Mouse (Mus musculus): Measurements from ENCODE around the gene Eif4b.
"Not testable (repeated sequence)": the region's sequence is repeated elsewhere in the genome, so short reads cannot be mapped to it uniquely, and the experiment has no call there.

The Eif4b gene

DNA sequence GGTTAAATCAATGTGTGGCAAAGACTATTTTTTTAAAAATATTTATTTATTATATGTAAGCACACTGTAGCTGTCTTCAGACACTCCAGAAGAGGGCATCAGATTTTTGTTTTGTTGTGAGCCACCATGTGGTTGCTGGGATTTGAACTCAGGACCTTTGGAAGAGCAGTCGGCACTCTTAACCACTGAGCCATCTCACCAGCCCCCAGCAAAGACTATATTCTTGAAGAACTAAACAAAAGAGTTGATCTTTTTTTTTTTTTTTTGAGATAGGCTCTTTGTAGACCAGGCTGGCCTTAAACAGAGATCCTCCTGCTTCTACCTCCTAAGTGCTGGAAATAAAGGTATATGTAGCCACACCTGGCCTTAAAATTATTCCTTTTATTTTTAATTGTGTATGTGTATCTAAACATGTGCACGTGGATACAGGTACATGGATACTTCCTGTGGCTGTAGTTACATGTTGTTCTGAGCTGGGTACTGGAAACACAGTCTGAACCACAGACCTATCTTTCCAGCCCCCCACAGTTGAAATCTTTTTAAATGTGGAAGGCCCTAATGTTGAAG lies 3.6 kb downstream of the Eif4b start:
- no peak for DNase-seq

DNA sequence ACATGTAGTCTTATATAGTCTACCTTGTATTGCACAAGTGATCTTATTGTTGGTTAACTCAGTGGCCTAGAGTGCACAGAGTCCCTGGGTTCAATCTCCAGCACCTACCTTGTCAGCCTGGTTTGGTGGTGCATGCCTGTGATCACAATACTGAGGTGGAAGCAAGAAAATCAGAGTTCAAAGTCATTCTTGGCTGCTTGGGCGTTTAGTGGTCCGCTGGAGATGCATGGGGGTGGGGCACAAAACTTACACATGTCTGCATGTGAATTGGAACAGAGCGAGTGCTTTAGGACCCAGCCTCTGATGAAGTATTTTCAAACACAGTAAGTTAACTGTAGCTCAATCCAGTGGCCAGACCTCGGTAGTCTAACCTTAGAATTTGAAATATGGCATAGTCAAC lies 5.6 kb downstream of the Eif4b start:
- no peak for DNase-seq

DNA sequence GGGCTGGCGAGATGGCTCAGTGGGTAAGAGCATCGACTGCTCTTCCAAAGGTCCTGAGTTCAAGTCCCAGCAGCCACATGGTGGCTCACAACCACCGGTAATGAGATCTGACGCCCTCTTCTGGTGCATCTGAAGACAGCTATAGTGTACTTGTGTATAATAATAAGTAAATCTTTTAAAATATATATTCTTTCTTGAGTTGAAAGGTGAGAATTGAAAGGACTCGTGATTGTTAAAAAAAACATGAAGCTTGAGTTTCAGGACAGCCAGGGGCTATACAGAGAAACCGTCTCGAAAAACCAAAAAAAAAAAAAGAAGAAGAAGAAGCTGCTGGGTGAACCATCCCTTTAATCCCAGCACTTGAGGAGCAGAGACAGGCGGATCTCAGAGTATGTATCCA lies 6.4 kb downstream of the Eif4b start:
- DNase-seq = not testable (repeated sequence)

DNA sequence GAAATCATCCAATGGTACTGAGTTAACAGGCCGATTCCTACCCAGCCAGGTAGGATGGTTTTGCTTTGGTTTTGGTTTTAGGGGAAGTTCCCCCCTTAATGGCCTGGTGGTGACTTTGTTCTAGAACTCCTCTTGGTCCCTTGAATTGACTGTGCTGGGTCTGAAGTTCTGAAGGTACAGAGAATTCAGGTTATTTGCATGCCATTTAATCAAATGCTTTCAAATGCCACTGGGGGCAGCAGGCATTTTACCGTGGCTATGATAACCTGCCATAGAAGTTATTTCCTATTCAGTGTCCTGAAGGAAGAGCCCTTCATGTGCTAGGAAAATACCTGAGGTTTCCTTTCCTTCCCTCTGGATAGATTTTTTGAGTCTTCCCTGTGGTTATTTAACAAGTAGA lies 6.9 kb downstream of the Eif4b start:
- no peak for DNase-seq

DNA sequence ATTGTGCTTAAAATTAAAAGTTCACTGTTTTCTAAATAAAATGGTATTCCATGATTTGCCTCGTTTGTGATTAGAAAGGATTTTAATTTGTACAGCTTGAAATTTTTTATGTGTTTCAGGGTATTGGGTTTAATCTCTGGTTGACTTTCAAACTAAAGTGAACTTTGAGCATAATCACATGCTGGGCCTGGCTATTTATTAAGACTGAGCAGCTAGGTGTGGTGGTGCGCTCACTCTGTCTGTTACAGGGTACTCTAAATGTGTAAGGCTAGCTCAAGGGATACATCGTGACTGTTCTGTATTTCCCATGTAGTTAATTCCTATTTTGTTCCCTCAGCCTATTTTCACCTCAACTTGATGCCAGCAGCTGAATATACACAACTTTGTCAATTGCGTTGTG lies 8.6 kb downstream of the Eif4b start:
- no peak for DNase-seq

DNA sequence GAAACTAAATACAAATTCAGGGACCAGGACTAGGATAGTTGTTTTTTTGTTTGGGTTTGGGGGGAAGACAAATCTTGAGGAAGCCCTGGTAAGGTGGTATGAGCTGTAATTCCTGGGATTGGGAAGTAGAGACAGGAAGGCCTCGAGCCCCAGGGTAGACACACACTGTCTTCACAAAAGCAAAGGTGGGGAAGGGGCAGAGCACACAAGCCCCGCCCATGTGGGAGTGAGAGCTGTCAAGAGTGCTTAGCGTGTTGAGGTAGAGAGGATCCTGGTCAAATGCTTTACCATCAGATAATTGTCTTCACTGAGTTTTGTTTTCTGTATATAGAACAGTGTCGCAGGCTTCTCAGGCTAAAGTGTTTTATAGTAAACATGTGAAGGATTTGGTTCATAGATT lies 9.5 kb downstream of the Eif4b start:
- DNase-seq = no peak

DNA sequence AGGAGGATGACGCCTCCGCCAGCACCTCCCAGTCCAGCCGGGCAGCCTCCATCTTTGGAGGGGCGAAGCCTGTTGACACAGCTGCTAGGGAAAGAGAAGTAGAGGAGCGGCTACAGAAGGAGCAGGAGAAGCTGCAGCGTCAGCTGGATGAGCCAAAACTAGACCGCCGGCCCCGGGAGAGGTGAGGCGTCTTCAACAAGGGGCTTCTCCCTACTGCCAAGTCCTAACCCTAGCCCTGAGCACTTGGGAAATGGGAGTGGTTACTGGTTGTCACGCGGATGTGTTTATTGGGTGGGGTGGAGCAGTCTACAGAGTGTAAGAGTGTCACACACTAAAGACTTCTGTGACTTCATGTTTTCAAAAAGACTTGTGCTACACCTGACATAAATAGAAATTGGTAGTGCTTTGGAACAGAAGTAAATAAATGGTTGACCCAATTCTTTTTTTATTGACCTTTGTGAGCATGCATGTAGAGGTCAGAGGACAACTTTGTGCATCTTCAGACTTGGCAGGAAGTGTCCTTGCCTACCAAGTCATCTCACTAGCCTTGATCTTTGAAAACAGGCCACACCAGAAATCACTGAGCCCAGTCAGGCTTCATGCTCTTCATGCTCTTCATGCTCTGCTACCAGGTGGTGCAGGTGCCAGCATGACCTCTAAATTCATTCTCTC lies 16.5 kb downstream of the Eif4b start:
- DNase-seq = no peak

DNA sequence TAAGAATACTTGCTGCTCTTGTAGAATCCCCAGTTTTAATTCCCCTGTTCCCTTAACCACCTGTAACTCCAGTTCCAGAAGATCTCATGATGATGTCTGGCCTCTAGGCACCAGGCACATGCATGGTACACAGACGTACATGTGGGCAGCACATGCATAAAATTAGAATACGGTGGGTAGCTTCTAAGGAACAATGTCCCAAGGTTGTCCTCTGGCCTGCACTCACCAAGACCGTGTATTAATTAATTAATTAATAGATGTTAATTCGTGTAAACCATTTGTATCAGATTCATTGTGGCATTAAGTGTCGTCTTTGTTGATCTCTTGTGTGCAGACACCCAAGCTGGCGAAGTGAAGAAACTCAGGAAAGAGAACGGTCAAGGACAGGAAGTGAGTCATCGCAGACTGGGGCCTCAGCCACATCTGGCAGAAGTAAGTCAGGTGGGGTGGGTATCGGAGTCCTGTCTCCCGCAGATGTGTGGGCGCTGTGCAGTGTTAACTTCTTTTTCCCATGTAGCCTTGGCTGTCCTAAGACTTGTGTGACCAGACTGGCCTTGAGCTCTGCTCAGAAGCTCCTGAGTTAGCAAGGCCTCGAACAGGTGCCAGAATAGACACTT lies 17.6 kb downstream of the Eif4b start:
- no peak for DNase-seq

DNA sequence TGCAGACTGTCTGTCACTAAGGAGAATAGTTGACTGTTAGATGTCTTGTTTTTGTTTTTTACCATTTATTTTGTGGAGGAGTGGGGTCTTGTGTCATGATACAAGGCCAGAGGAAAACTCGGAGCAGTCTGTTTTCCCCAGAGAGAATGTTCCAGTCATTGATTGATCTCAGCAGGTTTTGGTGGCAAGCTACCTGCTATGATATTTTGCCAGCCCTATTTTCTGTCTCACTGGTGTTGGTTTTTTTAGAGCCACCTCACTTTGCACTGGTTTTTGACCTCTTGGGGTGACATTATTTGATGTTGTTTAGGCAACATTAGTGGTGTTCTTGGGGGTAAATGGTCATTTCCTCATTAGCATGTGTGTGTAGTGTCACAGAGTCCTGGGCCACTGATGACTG lies 18.1 kb downstream of the Eif4b start:
- no peak for DNase-seq

DNA sequence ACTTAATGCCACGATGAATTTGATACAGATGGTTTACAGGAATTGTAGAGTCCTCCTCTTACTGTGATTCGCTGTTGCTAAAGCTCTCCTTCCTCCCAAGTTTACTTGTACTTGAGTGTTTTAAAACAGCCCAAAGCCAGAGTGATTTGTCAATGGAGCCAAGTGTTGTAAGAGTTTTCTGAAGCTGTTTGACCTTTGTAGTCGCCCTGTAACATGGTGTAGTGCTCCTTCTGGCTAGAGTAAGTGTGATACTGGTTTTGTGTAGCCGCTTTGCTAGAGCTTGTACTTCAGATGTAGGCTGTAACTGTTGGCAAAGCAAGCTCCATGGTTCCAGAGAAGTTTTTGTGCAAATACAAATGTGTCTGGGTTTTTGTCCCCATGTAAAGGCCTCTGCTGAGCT lies 18.6 kb downstream of the Eif4b start:
- DNase-seq = no peak

DNA sequence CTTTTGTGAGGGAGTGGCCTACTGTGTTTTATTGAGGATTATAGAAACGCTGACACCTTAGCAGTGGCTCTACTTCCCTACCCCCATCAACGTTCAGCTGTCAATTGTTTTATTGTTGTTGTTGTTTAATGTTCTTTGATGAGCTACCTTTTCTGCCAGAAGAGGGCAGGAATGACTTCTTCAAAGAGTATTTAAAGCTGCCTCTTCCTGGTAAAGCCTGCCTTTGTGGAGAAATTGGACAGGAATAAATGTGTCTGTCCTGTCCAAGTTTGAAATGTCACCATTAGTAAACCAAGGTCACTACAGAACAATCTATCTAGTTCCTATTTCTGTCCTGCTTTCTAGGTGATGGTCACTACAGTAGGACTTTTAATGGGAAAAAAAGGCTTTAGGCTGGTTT lies 20.6 kb downstream of the Eif4b start:
- no peak for DNase-seq

DNA sequence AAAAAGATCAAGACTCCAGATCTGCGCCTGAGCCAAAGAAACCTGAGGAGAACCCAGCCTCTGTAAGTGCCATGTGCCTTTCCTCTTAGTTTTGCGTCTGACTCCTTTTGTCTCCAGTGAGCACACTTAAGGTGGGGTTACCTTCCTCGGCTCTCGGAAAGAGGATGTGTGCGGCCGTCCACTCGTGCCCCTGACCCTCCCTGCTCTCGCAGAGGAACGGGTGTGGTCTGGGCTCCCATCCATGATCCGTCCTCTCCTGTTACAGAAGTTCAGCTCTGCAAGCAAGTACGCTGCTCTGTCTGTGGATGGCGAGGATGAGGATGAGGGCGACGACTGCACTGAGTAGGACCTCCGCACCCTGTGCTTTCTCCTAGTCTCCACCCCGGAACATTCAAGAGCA lies 21.4 kb downstream of the Eif4b start:
- no peak for DNase-seq

DNA sequence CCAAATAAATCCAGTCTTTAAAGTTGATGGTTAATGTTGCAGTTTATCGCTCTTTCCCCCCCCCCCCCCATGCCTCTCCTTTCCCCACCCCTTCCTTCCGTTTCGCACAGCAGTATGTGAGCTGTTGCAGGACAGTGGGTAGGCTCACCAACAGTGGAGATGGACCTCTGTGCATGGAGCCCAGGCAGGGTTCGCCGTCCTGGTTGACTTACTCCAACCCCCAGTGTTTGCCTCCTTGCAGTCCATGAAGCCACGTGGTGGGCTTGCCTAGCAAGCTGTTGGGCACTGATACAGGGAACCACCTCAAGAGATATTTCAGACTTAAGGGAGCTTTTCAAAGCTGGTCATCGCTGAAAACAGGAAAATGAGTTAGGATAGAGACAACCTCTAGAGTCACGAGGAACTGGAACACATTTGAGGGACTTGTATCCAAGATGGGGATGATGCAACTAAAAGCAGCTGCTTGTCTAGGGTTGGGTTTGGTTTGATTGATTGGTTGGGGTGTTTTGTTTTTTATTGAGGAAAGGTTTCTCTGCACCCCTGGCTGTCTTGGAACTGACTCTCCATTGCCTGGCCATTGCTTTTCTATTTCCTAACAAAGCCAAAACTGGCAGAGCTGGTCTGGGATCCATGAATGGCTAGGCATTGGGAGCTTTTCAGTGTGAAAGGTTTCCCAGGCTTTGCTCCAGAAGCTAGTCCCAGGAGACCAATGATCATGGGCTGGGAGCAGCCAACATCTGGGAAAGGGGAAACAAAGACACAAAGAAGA lies 23.8 kb downstream of the Eif4b start:
- DNase-seq = no peak

DNA sequence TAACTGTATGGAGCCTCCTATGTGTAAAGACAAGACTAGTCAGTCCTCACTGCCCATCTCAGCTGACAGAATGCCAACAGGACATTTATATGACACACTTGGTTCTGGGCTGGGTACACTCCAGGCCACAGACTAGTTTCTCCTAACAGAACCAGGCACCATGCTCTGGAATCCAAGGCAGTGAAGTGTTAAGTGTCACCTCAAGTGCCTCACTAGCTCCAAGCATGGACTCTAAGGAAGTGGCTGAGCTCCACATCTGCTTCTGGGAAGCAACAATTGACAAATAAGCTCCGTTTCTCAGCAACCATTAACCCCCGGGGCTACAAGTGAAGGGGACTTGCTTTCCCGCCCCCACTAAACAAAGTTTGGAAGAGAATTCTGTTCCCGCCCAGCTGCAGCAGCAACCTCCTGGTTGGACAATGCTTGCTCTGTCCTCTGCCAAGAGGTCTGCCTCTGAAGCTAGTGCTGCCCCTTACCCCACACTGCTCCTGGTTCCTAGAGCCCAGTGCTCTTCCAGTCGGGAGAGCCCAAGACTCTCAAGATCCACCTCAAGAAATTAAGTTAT lies 24.5 kb downstream of the Eif4b start:
- no peak for DNase-seq

DNA sequence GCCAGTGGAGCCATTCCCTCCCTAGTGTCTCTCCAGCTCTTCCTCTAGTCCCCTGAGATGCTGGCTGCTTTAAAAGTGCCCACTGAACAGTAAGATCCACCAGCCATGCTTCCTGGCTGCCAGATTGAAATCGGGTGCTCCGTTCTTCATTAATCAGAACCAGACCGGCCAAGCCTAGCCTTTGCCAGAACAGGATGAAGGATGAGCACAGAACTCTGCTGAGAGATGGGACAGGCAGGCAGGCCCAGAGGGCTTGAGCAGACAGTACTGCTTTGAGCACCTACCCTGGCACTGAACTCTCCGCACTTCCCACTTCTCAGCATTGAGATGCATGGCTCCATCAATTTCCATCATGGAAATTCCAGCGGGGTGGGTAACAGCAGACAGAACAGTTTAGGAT lies 25.7 kb downstream of the Eif4b start:
- DNase-seq = peak in 1 of 2 experiments; percentile 11

DNA sequence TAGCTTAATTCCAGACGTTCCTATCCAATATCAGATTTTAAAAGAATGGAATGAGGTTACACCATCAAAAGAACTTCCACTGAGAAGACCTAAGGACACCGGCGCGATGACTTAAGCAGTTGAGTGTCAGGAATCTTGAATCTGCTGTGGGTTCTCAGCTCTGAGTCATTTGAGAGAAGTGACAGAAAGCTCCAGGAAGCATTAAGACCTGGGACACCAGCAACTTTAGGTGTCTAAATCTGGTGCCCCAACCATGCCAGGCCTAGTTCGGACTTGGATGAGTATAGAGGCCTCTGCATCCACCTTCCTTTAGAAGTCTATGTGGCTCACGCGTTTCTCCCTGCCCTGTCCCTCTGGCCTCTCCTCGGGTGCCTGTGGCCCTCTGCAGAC lies 26.2 kb downstream of the Eif4b start:
- no peak for DNase-seq

DNA sequence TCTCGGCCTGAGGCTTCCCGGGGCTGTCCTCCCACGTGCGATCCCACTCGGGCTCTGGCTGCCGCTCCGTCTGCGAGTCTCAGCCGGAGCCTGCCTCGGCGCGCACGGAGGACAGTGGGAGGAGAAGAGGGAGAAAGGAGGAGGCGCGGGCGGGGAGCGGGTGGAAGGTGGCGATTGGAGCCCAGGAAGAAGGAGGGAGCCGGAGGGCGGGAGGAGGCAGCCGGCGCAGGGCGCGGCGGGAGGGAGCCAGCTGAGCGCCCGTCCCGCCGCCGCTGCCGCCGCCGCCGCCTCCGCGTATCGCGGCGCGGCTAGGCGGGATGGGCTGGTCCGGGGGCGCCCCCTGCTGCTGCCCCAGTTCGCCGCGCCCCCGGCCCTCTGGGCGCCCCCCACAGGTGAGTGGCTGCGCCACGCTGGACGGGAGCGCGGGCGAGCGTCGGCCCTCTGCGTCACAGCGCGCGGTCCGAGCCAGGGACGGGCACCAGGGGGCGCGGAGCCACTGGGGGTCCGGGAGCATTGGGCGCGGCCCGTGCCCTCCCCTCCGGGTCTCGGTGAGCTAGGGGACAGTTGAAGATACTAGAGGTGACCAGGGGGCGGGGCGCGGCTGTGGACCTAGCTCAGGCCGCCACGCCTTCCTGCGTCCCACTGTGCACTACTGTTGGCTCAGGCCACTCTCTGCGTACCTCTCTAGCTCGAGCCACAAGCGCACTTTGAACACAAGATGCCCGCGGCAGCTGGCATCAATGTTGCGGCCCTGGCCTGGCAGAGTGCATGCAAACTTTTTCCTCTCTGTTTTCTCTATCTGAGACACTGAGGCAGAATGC lies 26.8 kb downstream of the Eif4b start, which contains the start of gene Tns2:
Gene Tns2, plus strand, starts transcription at position 253 of the 821 bp plus-strand sequence.
- DNase-seq = peak; percentile 76 to 85

DNA sequence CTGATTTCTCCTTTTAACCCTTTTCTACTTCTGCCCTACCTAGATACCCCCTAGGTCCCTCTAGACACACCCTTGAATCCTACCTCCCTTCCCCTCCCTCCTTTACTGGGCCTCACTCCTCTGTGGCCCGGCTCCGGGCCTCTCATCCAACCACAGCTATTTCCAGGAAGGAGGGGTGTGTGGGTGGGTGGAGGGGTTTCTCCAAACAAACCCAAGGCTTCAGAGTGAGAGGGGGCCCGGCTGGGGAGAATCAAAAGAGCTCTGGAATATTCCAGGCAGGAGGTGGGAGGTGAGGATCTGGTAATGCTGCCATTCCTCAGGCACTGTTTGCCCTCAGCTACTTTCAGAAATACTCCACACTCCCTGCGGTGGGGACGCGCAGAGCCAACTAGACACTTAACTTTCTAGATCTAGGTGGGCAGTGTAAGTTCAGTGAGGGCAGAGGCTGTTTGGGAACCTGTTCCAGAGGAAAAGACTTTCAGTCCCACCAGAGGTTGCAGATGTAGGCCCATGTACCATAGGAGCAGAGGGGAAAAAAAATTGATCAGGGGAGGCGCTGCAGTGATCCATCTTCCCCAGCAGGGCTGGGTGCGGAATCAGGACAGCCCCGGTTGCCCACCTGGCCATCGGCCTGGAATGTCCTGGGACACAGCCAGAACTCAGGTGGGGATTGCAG lies 27.6 kb downstream of the Eif4b start:
- DNase-seq = peak; percentile 8 to 30

DNA sequence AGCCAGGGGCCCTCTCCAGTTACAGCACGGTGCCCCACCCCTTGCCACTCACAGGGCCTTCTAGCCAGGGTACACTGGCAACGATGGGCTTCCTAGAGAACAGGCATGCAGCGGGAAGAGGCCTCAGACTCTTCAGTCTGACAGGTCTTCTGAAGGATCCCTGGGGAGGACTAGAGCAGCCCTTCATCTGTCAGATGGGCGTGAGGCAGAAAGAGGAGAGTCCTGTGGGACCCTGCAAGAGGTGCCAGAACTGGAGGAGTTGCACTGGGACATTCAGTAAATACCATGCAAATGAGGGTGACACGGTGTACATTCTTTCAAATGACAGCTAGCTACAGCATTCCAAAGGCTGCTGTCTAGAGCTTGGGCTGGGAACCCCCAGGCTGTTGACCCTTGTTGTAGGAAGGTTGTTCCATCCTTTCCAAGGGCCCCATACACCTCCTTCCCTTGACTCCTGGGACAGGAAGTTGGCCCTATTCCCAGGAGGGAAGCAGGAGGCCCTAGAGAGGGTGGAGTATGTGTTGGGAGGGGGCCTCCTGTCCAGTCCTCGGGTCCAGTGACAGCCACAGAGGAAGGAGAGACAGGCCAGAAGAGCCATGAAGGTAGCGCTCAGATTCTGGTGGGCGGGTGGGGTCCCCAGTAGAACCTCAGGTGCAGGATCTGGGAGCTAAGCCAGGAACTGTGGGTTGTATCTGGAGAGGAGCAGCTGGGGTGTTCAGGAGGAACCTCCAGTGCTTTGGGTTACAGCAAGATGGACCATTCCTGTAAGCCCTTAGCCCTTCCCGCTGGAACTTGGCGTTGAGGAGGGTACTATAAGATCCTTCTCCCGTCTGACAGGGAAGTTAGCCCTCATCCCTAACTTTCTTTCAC lies 28.3 kb downstream of the Eif4b start:
- DNase-seq = peak; percentile 14 to 18

DNA sequence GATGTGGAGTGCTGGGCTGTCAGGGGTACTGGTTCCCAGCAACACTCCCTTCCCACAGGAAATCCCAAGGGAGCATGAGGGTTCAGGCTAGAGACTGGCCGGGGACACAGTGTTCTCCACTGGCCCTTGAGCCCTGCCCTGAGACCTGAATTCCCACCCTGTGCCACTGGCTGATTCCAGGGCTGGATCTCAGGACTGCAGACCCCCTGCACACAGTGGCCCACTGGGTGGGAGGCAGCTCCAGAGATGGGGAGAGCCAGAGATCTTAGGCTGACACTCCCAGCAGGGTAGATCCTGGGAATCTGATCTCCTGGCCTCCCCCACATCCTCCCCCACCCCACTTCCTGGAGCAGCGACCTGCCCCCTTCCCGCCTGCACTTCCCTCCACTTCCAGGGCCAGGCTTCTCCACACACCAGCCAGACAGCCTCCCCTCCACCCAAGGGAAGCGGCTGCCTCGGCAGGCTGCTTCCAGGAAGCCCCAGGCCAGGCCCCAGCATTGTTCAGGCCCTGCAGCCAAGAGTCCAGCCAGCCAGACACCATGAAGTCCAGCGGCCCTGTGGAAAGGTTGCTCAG lies 29.1 kb downstream of the Eif4b start:
- DNase-seq = no peak

All from cerebellum, adult 18-20 months (tissue).